Mouse (Mus musculus): ENCODE measurements at regions not wholly inside any gene's neighbourhood (a gene's known extent, or its start where the extent isn't known, plus 50 kb on each side); places are given as distances from the start of the nearest gene placed in this dataset.

DNA sequence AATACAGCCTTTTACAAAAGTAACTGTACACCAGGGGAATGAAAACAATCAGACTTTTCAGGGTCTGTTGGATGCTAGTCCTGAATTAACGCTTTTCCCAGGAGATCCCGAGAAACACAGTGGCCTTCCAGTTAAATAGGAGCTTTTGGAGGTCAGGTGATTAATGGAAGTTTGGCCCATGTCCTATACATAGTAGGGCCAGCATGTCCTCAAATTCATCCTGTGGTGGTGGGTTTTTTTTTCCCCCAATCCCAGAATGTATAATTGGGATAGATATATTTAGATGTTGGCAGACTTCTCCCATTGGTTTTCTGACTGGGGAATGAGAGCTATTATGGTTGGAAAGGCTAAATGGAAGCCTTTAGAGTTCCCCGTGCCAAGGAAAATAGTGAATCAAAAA, 77.6 kb downstream of the Cd200 start:
- no peaks in the 10 kb centered on the region for H3K36me3 ChIP-seq (ENCODE audit: insufficient read depth, low read length)
- no peaks in the 10 kb centered on the region for H3K27me3 ChIP-seq (ENCODE audit: insufficient read depth, low read length)
- TF ChIP-seq NANOG (IDR thresholded peaks at IDR 0.05; ENCODE audit: borderline replicate concordance, low read length) (no peak), CTCF (conservative IDR thresholded peaks at IDR 0.05; ENCODE audit: low read length) (no peak), POU5F1 (IDR thresholded peaks at IDR 0.05; ENCODE audit: borderline replicate concordance, low read length) (no peak)
- no peak overlapping the region for H3K4me3 ChIP-seq (replicated peaks; ENCODE audit: low read length)
- no peaks in the 10 kb centered on the region for H3K9me3 ChIP-seq (ENCODE audit: low read length)
- H3K4me1 ChIP-seq (replicated peaks; ENCODE audit: low read depth, low read length), result no peaks in the 10 kb centered on the region

DNA sequence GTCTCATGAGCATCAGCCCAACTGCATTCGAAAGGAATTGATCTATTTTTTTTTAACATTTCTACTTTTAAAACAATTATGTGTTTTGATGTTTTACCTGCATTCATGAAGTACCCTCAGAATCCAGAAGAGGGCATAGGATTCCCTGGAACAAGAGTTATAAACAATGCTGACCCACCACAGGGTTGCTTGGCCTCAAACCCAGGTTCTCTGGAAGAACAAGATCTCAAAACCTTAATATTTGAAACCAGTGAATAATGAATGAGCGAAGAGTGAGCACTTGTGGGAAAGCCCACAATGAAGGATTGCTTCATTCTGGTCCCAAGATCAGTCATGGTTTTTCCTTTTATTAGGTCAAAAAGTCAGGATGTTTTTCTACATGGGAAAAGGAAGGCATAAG, 78.6 kb downstream of the Cd200 start:
- H3K4me3 ChIP-seq (replicated peaks; ENCODE audit: low read length), result no peak overlapping the region
- H3K4me1 ChIP-seq (replicated peaks; ENCODE audit: low read depth, low read length), result no peaks in the 10 kb centered on the region
- no peaks in the 10 kb centered on the region for H3K27me3 ChIP-seq (ENCODE audit: insufficient read depth, low read length)
- no peaks in the 10 kb centered on the region for H3K36me3 ChIP-seq (ENCODE audit: insufficient read depth, low read length)
- H3K9me3 ChIP-seq (ENCODE audit: low read length), result no peaks in the 10 kb centered on the region
- TF ChIP-seq CTCF (conservative IDR thresholded peaks at IDR 0.05; ENCODE audit: low read length) (peak; percentile 14; the same call in 1 of the 2 replicates), NANOG (IDR thresholded peaks at IDR 0.05; ENCODE audit: borderline replicate concordance, low read length) (no peak)

DNA sequence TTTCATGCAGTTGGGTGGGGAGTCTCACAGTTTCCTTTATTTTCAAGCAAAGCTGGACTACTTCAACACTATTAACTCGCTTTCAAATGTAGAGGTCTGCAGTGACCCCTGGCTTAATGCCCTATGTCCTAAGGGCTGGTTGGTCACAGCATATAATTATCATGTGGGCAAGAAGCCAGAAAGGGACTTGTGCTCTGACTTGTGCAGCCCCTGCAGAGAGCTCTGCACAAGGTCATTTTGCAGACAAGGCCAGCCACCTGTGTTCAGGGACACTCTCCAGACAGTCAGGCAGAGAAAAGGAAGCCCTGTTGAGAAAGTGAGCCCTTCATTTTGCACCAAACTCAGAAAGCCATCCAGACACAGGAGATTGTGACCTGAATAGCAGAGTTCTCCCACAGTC, 79.1 kb downstream of the Cd200 start:
- no peak overlapping the region for H3K4me3 ChIP-seq (replicated peaks; ENCODE audit: low read length)
- no peak for TF ChIP-seq NANOG (IDR thresholded peaks at IDR 0.05; ENCODE audit: borderline replicate concordance, low read length)
- no peak for TF ChIP-seq POU5F1 (IDR thresholded peaks at IDR 0.05; ENCODE audit: borderline replicate concordance, low read length)
- no peak for TF ChIP-seq CTCF (conservative IDR thresholded peaks at IDR 0.05; ENCODE audit: low read length)
- no peaks in the 10 kb centered on the region for H3K36me3 ChIP-seq (ENCODE audit: insufficient read depth, low read length)
- H3K9me3 ChIP-seq (ENCODE audit: low read length), result no peaks in the 10 kb centered on the region
- no peaks in the 10 kb centered on the region for H3K4me1 ChIP-seq (replicated peaks; ENCODE audit: low read depth, low read length)
- no peaks in the 10 kb centered on the region for H3K27me3 ChIP-seq (ENCODE audit: insufficient read depth, low read length)

DNA sequence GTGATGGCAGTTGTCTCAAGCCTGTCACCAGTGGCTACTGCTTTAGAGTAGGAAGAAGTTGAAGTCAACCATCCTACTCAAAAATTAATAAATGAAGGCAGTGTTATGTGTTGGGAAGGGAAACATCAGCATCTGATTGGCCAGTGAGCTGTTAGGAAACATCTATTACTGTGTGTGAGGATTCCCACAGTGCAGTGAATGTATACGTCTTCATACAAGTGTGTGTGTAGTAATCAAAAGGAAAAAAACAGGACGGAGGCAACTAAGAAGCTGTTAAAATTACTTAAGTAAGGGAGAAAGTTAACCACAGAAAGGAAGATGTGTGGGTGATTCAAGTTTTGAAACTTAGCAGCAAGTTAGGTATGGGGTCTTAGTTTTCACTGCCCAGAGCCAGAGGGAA, 81.8 kb downstream of the Cd200 start:
- Histone ChIP-seq H3K4me3 (replicated peaks; ENCODE audit: low read length) (no peak overlapping the region), H3K27me3 (ENCODE audit: insufficient read depth, low read length) (no peaks in the 10 kb centered on the region), H3K36me3 (ENCODE audit: insufficient read depth, low read length) (no peaks in the 10 kb centered on the region), H3K9me3 (ENCODE audit: low read length) (no peaks in the 10 kb centered on the region), H3K4me1 (replicated peaks; ENCODE audit: low read depth, low read length) (no peaks in the 10 kb centered on the region)
- TF ChIP-seq CTCF (conservative IDR thresholded peaks at IDR 0.05; ENCODE audit: low read length) (no peak), NANOG (IDR thresholded peaks at IDR 0.05; ENCODE audit: borderline replicate concordance, low read length) (no peak), POU5F1 (IDR thresholded peaks at IDR 0.05; ENCODE audit: borderline replicate concordance, low read length) (no peak)

DNA sequence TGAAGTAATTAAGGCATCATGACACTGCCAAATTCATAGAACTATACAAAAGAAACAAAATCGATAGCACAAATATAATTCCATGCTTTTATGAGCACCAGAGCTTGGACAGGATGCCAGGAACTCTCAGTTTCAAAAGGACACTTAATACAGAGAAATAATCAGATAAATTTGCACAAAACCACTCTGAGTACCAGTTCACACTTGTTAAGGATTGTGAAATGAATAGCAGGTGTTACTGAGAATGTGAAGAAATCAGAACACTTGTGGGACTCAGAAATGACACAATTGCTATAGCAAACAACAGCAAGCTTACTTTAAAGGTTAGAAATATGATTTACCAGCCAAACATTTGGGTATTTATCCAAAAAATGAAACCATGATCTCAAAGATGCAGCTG, 87.4 kb downstream of the Btla start:
- no peak for TF ChIP-seq CTCF (conservative IDR thresholded peaks at IDR 0.05; ENCODE audit: low read length)
- no peak for TF ChIP-seq POU5F1 (IDR thresholded peaks at IDR 0.05; ENCODE audit: borderline replicate concordance, low read length)
- TF ChIP-seq NANOG (IDR thresholded peaks at IDR 0.05; ENCODE audit: borderline replicate concordance, low read length), result no peak

More for the DNA sequence above, 87.4 kb downstream of the Btla start:
- Histone ChIP-seq H3K4me3 (replicated peaks; ENCODE audit: low read length) (no peak overlapping the region), H3K36me3 (ENCODE audit: insufficient read depth, low read length) (no peaks in the 10 kb centered on the region), H3K27me3 (ENCODE audit: insufficient read depth, low read length) (no peaks in the 10 kb centered on the region), H3K4me1 (replicated peaks; ENCODE audit: low read depth, low read length) (no peaks in the 10 kb centered on the region), H3K9me3 (ENCODE audit: low read length) (no peaks in the 10 kb centered on the region)

Measured in E14TG2a.4 (cell line).